Mouse (Mus musculus) spleen, adult 2 months (tissue): Measurements from ENCODE around the gene 1810055G02Rik.

Experiments
- CTCF ChIP-seq: fragments of 200-500 bp; IDR thresholded peaks from 2 replicates; pipeline ENCODE4 v1.5.1; 2011; ENCODE audit warnings: mild to moderate bottlenecking, inconsistent platforms; ENCODE audit not compliant: insufficient read depth, insufficient read length, insufficient replicate concordance; ENCODE audit errors: extremely low read depth
- POLR2A ChIP-seq: fragments of 200-500 bp; IDR thresholded peaks from 2 replicates; pipeline ENCODE4 v1.6.1; 2011; ENCODE audit warnings: low read depth, low read length, inconsistent platforms

GRCm38 (mm10) chr19:3674122-3674855 lies 33.8 kb upstream of the 1810055G02Rik start:
- TF ChIP-seq CTCF (no peak), POLR2A (no peak)
